Mouse (Mus musculus) thymus, adult 2 months (tissue): ENCODE measurements around the gene Psmd9.

Source experiments
- CTCF ChIP-seq: fragments of 200-500 bp; IDR thresholded peaks from 2 replicates; pipeline ENCODE4 v1.5.1; 2012; ENCODE audit warnings: mild to moderate bottlenecking, control low read depth, low read length, moderate library complexity, borderline replicate concordance; ENCODE audit not compliant: control insufficient read depth, poor library complexity, insufficient read depth; ENCODE audit errors: extremely low read depth
- POLR2A ChIP-seq: fragments of 200-500 bp; IDR thresholded peaks from 2 replicates; pipeline ENCODE4 v1.6.1; 2012; ENCODE audit warnings: mild to moderate bottlenecking, low read length, control low read depth, moderate library complexity; ENCODE audit not compliant: control insufficient read depth, poor library complexity, insufficient read depth; ENCODE audit errors: extremely low read depth

GRCm38 (mm10) chr5:123137044-123137909 lies 31.9 kb upstream of the Psmd9 start:
- TF ChIP-seq POLR2A: no peak
- TF ChIP-seq CTCF: 0 out of 2 replicates have a peak, but pooled peaks have one; percentile 11
